Mouse (Mus musculus): ENCODE measurements around the gene Nnmt. TPM values are rescaled to one million over a fixed set of nuclear protein-coding genes. Genes with fewer than 3 reads are reported as not detected.

Nnmt gene
- polyA plus RNA-seq, 1 experiment from 2014 or later = 2.9 TPM

DNA sequence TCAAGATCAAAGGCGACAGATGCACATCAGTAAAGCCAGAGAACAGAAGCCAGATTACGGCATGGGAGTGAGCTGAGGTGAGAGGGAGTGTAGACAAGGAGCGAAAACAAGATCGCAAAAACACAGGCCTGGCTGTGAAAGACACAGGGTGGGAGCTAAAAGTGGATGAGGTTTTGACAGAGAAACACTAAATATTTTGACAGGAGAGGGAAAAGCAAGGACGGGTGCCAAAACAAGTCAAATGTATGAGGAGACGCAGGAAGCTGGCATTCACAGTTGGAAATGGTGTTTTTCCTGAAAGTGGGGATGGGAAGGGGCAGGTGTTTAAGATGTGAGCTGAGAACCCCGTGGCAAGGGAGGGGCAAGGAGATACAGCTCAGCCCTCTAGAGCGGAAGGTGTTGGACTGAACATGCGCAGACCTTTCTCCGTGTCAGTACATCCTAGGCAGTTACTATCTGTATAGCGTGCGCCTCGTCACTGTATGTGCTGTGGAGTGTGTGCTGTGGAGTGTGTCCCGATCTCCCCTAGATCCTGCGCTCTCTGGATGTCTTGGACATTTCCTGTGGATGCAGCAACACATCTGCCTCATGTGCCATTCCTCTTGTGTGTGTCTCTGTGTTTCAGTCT, 33.3 kb upstream of the Nnmt start:
- WGBS = 62% methylated on average over 15 of the region's 15 CpGs
- H3K9me3 ChIP-seq (replicated peaks; ENCODE audit: control insufficient read depth, low read length, poor library complexity, severe bottlenecking) = no peaks in the 10 kb centered on the region
- ATAC-seq = no peak
- no peak overlapping the region for H3K27ac ChIP-seq (ENCODE audit: low read length)
- no peaks in the 10 kb centered on the region for H3K4me1 ChIP-seq (ENCODE audit: control insufficient read depth, insufficient read depth, low read length)
- no peak overlapping the region for H3K4me2 ChIP-seq (ENCODE audit: low read length)
- no peaks in the 10 kb centered on the region for H3K27me3 ChIP-seq (ENCODE audit: control insufficient read depth, insufficient read depth, low read depth, low read length)
- H3K9ac ChIP-seq (ENCODE audit: low read depth, low read length) = no peak overlapping the region
- no peaks in the 10 kb centered on the region for H3K36me3 ChIP-seq (ENCODE audit: control insufficient read depth, insufficient read depth, low read length)
- H3K4me3 ChIP-seq (ENCODE audit: low read depth, low read length) = no peak overlapping the region

DNA sequence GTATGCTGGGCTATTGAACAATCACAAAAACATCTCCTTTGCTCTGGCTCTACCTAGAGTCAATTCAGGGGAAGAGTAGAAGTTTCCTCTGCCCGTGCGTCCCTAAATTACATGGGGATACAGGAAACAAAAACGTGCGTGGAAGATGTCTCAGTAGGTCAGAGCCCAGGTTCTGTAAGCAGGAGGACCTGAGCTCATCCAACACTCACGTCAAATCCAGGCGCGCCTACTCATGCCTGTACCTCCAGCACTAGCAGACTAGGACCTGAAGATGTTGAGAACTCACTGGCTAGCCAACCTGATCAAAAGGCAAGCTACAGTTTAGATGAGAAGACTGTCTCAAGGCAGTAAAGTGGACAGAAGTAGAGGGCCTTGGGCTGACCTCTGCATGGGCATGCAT, 32.2 kb upstream of the Nnmt start:
- Histone ChIP-seq H3K27me3 (ENCODE audit: control insufficient read depth, insufficient read depth, low read depth, low read length) (no peaks in the 10 kb centered on the region), H3K36me3 (ENCODE audit: control insufficient read depth, insufficient read depth, low read length) (no peaks in the 10 kb centered on the region), H3K4me1 (ENCODE audit: control insufficient read depth, insufficient read depth, low read length) (no peaks in the 10 kb centered on the region), H3K4me3 (ENCODE audit: low read depth, low read length) (no peak overlapping the region), H3K9me3 (replicated peaks; ENCODE audit: control insufficient read depth, low read length, poor library complexity, severe bottlenecking) (no peaks in the 10 kb centered on the region), H3K4me2 (ENCODE audit: low read length) (no peak overlapping the region), H3K27ac (ENCODE audit: low read length) (no peak overlapping the region), H3K9ac (ENCODE audit: low read depth, low read length) (no peak overlapping the region)
- WGBS = 94% methylated on average over 7 of the region's 7 CpGs
- no peak for ATAC-seq

- no peak for ATAC-seq
- H3K4me1 ChIP-seq (ENCODE audit: control insufficient read depth, insufficient read depth, low read length) = no peaks in the 10 kb centered on the region
- H3K27ac ChIP-seq (ENCODE audit: low read length) = no peak overlapping the region
- H3K9me3 ChIP-seq (replicated peaks; ENCODE audit: control insufficient read depth, low read length, poor library complexity, severe bottlenecking) = no peaks in the 10 kb centered on the region
- no peaks in the 10 kb centered on the region for H3K36me3 ChIP-seq (ENCODE audit: control insufficient read depth, insufficient read depth, low read length)
- H3K27me3 ChIP-seq (ENCODE audit: control insufficient read depth, insufficient read depth, low read depth, low read length) = no peaks in the 10 kb centered on the region
- no peak overlapping the region for H3K9ac ChIP-seq (ENCODE audit: low read depth, low read length)
- H3K4me3 ChIP-seq (ENCODE audit: low read depth, low read length) = no peak overlapping the region
- 44% methylated on average over 18 of the region's 18 CpGs for WGBS
- no peak overlapping the region for H3K4me2 ChIP-seq (ENCODE audit: low read length)
Measured at GRCm38 (mm10) chr9:48635576-48636350, 30.8 kb upstream of the Nnmt start.

DNA sequence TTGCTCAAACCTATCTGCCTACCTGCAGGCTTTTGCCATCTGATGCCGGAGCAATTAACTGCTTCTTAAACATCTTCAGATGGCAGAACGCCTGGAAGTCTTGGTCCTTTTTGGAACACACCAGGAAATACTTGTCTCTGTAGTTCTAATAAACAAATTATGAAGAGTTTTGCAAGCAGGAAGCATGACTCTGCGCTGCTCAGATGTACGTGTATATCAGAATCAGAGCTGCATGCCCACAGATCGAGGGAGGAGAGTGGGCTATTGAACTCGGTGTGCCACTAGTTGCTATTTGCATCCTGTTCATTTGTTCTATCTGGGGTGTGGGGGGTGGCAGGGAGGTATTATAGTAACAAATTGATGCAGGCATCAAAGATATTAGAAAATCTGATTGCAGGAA, 28.2 kb upstream of the Nnmt start:
- no peaks in the 10 kb centered on the region for H3K36me3 ChIP-seq (ENCODE audit: control insufficient read depth, insufficient read depth, low read length)
- H3K4me3 ChIP-seq (ENCODE audit: low read depth, low read length) = no peak overlapping the region
- no peaks in the 10 kb centered on the region for H3K27me3 ChIP-seq (ENCODE audit: control insufficient read depth, insufficient read depth, low read depth, low read length)
- no peaks in the 10 kb centered on the region for H3K9me3 ChIP-seq (replicated peaks; ENCODE audit: control insufficient read depth, low read length, poor library complexity, severe bottlenecking)
- 76% methylated on average over 6 of the region's 6 CpGs for WGBS
- ATAC-seq = no peak
- H3K4me1 ChIP-seq (ENCODE audit: control insufficient read depth, insufficient read depth, low read length) = no peaks in the 10 kb centered on the region
- H3K9ac ChIP-seq (ENCODE audit: low read depth, low read length) = no peak overlapping the region
- no peak overlapping the region for H3K4me2 ChIP-seq (ENCODE audit: low read length)
- H3K27ac ChIP-seq (ENCODE audit: low read length) = no peak overlapping the region

DNA sequence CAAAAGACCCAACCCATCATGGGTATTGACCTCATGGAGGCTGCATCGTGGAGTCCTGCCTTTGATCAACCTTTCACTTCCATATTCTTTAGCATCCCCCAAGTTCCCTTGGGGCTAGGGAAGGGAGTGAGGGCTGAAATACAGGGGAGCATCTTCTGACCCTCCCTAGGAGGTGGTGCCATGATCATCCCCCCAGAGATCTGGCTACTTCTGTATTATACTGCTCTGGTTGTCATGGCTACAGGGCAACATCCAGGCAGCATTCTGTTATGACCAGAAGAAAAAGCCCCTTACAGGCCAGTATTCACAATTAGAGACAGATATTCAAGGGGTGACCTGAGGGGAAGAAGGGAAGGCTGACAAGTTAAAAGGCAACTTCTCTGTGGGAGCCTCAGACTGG, 14.3 kb upstream of the Nnmt start:
- H3K4me2 ChIP-seq (ENCODE audit: low read length) = no peak overlapping the region
- H3K4me3 ChIP-seq (ENCODE audit: low read depth, low read length) = no peak overlapping the region
- H3K4me1 ChIP-seq (ENCODE audit: control insufficient read depth, insufficient read depth, low read length) = 0 out of 2 replicates have a peak, but pooled peaks cover 6% of the 10 kb centered on the region
- 63% methylated on average over 1 of the region's 1 CpGs for WGBS
- no peak overlapping the region for H3K27ac ChIP-seq (ENCODE audit: low read length)
- no peaks in the 10 kb centered on the region for H3K9me3 ChIP-seq (replicated peaks; ENCODE audit: control insufficient read depth, low read length, poor library complexity, severe bottlenecking)
- no peaks in the 10 kb centered on the region for H3K27me3 ChIP-seq (ENCODE audit: control insufficient read depth, insufficient read depth, low read depth, low read length)
- ATAC-seq = peak; percentile 51; the same call in 1 of the 2 replicates
- H3K9ac ChIP-seq (ENCODE audit: low read depth, low read length) = no peak overlapping the region; the same call in 1 of the 2 replicates
- H3K36me3 ChIP-seq (ENCODE audit: control insufficient read depth, insufficient read depth, low read length) = no peaks in the 10 kb centered on the region

DNA sequence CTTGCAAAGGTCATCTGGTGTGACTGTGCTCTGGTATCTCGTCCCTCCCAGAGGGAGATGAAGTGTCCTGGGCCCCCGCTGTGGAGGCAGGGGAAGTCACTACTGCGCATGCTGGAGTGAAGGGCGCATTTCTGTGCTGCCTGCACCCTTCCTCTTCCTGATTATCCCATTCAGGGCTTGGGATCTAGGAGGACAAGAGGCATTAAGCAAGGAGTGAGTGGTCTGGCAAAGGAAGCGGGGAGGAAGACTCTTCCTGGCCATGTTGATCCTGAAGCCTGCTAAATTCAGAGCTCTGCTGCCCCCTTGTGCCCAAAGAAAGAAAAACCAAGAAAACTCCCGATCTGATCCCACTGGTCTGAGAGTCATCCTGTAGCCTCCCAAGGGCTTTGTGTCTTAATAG, 13.6 kb upstream of the Nnmt start:
- Histone ChIP-seq H3K27me3 (ENCODE audit: control insufficient read depth, insufficient read depth, low read depth, low read length) (no peaks in the 10 kb centered on the region), H3K36me3 (ENCODE audit: control insufficient read depth, insufficient read depth, low read length) (no peaks in the 10 kb centered on the region), H3K27ac (ENCODE audit: low read length) (no peak overlapping the region), H3K4me3 (ENCODE audit: low read depth, low read length) (no peak overlapping the region), H3K9ac (ENCODE audit: low read depth, low read length) (no peak overlapping the region), H3K4me2 (ENCODE audit: low read length) (peak overlapping the region; percentile 25), H3K4me1 (ENCODE audit: control insufficient read depth, insufficient read depth, low read length) (0 out of 2 replicates have a peak, but pooled peaks cover 6% of the 10 kb centered on the region), H3K9me3 (replicated peaks; ENCODE audit: control insufficient read depth, low read length, poor library complexity, severe bottlenecking) (no peaks in the 10 kb centered on the region)
- WGBS = 24% methylated on average over 6 of the region's 6 CpGs
- peak; percentile 68 for ATAC-seq

DNA sequence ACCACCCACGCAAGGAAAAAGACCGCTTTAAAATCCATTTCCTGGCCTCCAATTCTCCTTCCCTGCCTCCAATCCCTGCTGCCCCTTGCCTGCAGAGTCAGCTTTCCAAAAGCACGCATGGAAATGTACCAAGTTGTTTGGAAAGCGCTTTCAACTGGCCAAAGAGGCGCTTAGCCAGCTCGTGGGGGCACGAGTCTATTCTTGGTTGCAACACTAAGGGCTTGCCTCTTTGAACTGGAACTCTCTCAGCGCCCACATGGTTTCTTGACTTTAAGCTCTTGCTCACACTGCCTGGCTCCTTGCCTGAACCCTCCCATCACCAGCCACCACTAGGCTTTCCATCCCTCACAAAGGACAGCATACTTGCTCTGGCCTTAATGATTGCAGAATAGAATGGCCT, 13.2 kb upstream of the Nnmt start:
- ATAC-seq = no peak
- no peak overlapping the region for H3K27ac ChIP-seq (ENCODE audit: low read length)
- WGBS = 80% methylated on average over 8 of the region's 8 CpGs
- H3K4me3 ChIP-seq (ENCODE audit: low read depth, low read length) = no peak overlapping the region
- 0 out of 2 replicates have a peak, but pooled peaks cover 6% of the 10 kb centered on the region for H3K4me1 ChIP-seq (ENCODE audit: control insufficient read depth, insufficient read depth, low read length)
- no peak overlapping the region for H3K4me2 ChIP-seq (ENCODE audit: low read length)
- H3K9ac ChIP-seq (ENCODE audit: low read depth, low read length) = no peak overlapping the region
- H3K27me3 ChIP-seq (ENCODE audit: control insufficient read depth, insufficient read depth, low read depth, low read length) = no peaks in the 10 kb centered on the region
- H3K9me3 ChIP-seq (replicated peaks; ENCODE audit: control insufficient read depth, low read length, poor library complexity, severe bottlenecking) = no peaks in the 10 kb centered on the region
- no peaks in the 10 kb centered on the region for H3K36me3 ChIP-seq (ENCODE audit: control insufficient read depth, insufficient read depth, low read length)

- no peaks in the 10 kb centered on the region for H3K36me3 ChIP-seq (ENCODE audit: control insufficient read depth, insufficient read depth, low read length)
- H3K9me3 ChIP-seq (replicated peaks; ENCODE audit: control insufficient read depth, low read length, poor library complexity, severe bottlenecking) = no peaks in the 10 kb centered on the region
- no peak overlapping the region for H3K4me3 ChIP-seq (ENCODE audit: low read depth, low read length)
- no peak for ATAC-seq
- no peak overlapping the region for H3K9ac ChIP-seq (ENCODE audit: low read depth, low read length)
- H3K27ac ChIP-seq (ENCODE audit: low read length) = no peak overlapping the region
- H3K27me3 ChIP-seq (ENCODE audit: control insufficient read depth, insufficient read depth, low read depth, low read length) = no peaks in the 10 kb centered on the region
- 94% methylated on average over 3 of the region's 3 CpGs for whole genome bisulfite sequencing
- 0 out of 2 replicates have a peak, but pooled peaks cover 6% of the 10 kb centered on the region for H3K4me1 ChIP-seq (ENCODE audit: control insufficient read depth, insufficient read depth, low read length)
- H3K4me2 ChIP-seq (ENCODE audit: low read length) = no peak overlapping the region
Measured at GRCm38 (mm10) chr9:48617511-48618010, 12.6 kb upstream of the Nnmt start.

- no peak for ATAC-seq
- H3K36me3 ChIP-seq (ENCODE audit: control insufficient read depth, insufficient read depth, low read length) = no peaks in the 10 kb centered on the region
- no peaks in the 10 kb centered on the region for H3K27me3 ChIP-seq (ENCODE audit: control insufficient read depth, insufficient read depth, low read depth, low read length)
- H3K9ac ChIP-seq (ENCODE audit: low read depth, low read length) = no peak overlapping the region
- WGBS = 90% methylated on average over 4 of the region's 4 CpGs
- no peak overlapping the region for H3K4me3 ChIP-seq (ENCODE audit: low read depth, low read length)
- no peak overlapping the region for H3K27ac ChIP-seq (ENCODE audit: low read length)
- H3K4me1 ChIP-seq (ENCODE audit: control insufficient read depth, insufficient read depth, low read length) = no peaks in the 10 kb centered on the region
- no peak overlapping the region for H3K4me2 ChIP-seq (ENCODE audit: low read length)
- H3K9me3 ChIP-seq (replicated peaks; ENCODE audit: control insufficient read depth, low read length, poor library complexity, severe bottlenecking) = no peaks in the 10 kb centered on the region
Measured at GRCm38 (mm10) chr9:48613221-48613620, 8.3 kb upstream of the Nnmt start.

Measured in midbrain, embryonic 16.5 days (tissue).